Mouse (Mus musculus) intestine, embryonic 15.5 days (tissue): ENCODE data around the gene Olfr213. TPM values are rescaled to one million over a fixed set of nuclear protein-coding genes. Genes with fewer than 3 reads are reported as not detected.
"Not testable (repeated sequence)": the region's sequence is repeated elsewhere in the genome, so short reads cannot be mapped to it uniquely, and the experiment has no call there.

ENCODE experiments used
- ATAC-seq: fragments of 200-750 bp; cut with Nextera tagmentation; 2 replicates; pipeline ENCODE4 v1.8.0; 2017; ENCODE audit warnings: moderate TSS enrichment, moderate library complexity
- H3K27ac ChIP-seq: fragments of 300-500 bp; sonication (generic); 2 replicates; pipeline ENCODE4 v1.5.1; 2015; ENCODE audit warnings: mild to moderate bottlenecking, inconsistent platforms
- H3K27me3 ChIP-seq: fragments of 300-500 bp; sonication (generic); replicated peaks from 2 replicates; pipeline ENCODE4 v1.6.1; 2015; ENCODE audit warnings: inconsistent platforms
- H3K36me3 ChIP-seq: fragments of 300-500 bp; sonication (generic); 2 replicates; pipeline ENCODE4 v1.6.1; 2015; ENCODE audit warnings: inconsistent platforms
- H3K4me1 ChIP-seq: fragments of 300-500 bp; sonication (generic); replicated peaks from 2 replicates; pipeline ENCODE4 v1.6.1; 2015; ENCODE audit warnings: inconsistent platforms
- H3K4me2 ChIP-seq: fragments of 300-500 bp; sonication (generic); replicated peaks from 2 replicates; pipeline ENCODE4 v1.6.1; 2015; ENCODE audit warnings: mild to moderate bottlenecking, inconsistent platforms
- H3K4me3 ChIP-seq: fragments of 300-500 bp; sonication (generic); replicated peaks from 2 replicates; pipeline ENCODE4 v1.5.1; 2015; ENCODE audit warnings: inconsistent platforms
- H3K9ac ChIP-seq: fragments of 300-500 bp; sonication (generic); 2 replicates; pipeline ENCODE4 v1.6.1; 2015; ENCODE audit warnings: inconsistent platforms
- H3K9me3 ChIP-seq: fragments of 300-500 bp; sonication (generic); 2 replicates; pipeline ENCODE4 v1.6.1; 2016; ENCODE audit warnings: inconsistent platforms
- WGBS: fragments of 180-500 bp; shearing (Covaris S2); methylation state at CpG from one replicate; pipeline ENCODE4 v1.1.7; 2015; 5-methylcytosine and 5-hydroxymethylcytosine counted together
- polyA plus RNA-seq: library from polyadenylated mRNA; unstranded; fragments of >200 nt; fragmentation: Nextera tagmentation; extraction: Ambion mirVana; gene quantifications from 2 replicates; pipeline ENCODE4 v1.2.1, GENCODE M21; 2015

Olfr213 gene
- polyA plus RNA-seq: not detected in 2 replicates

DNA sequence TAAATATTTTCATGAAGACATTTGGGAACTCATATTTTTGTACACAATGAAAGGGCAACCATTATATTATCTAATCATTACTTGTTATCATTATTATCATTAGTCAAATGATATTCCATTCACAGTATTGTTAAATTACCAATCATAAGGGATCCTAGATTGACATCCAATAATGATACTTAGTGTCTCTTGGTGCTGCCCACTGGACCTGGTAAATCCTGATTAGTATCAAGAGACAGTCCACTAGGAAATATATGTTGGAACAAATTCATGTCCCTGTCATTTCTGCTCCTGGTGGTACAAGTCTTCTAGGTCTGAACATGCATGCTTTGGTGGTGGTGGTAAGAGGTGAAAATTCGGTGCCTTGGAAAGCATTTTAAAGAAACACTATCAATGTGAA, at the start of gene Olfr213:
Gene Olfr213 (plus strand): TSS at position 301 of the 400 bp plus-strand sequence.
- Histone ChIP-seq H3K9me3 (no peaks in the 10 kb centered on the region), H3K4me1 (no peaks in the 10 kb centered on the region), H3K4me2 (no peak within 1 kb of the TSS), H3K4me3 (no peak within 1 kb of the TSS), H3K36me3 (no peaks in the 10 kb centered on the region), H3K27ac (no peak within 1 kb of the TSS), H3K9ac (no peak within 1 kb of the TSS), H3K27me3 (no peaks in the 10 kb centered on the region)
- WGBS: 88% methylated on average over 1 of the region's 1 CpGs
- ATAC-seq: no peak

DNA sequence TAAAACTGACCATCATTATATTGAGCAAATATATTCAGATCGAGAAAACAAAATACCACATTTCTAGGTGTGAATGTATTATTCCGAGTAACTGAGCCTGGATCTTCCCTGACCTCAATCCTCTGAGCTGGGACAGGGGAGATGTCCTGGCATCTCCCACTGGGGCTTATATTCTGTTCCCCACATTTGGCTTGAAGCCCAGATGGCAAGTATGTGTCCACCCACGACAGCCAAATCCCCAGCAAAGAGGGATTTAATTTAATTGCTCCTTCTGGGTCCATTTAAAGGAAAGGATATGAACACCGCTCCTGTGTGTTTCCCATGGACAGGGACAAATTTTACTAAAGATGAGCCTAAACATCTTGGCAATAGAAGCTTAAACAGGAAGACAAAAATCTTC, 49.5 kb upstream of the Olfr213 start, which contains the start of gene Olfr211:
Gene Olfr211 (plus strand): TSS at position 301 of the 400 bp plus-strand sequence.
- H3K27me3 ChIP-seq: no peaks in the 10 kb centered on the region
- no peaks in the 10 kb centered on the region for H3K4me1 ChIP-seq
- H3K9me3 ChIP-seq: no peaks in the 10 kb centered on the region
- no peak within 1 kb of the TSS for H3K9ac ChIP-seq
- H3K4me2 ChIP-seq: no peak within 1 kb of the TSS
- H3K4me3 ChIP-seq: no peak within 1 kb of the TSS
- WGBS: 72% methylated on average over 4 of the region's 4 CpGs
- no peaks in the 10 kb centered on the region for H3K36me3 ChIP-seq
- ATAC-seq: no peak
- H3K27ac ChIP-seq: no peak within 1 kb of the TSS

DNA sequence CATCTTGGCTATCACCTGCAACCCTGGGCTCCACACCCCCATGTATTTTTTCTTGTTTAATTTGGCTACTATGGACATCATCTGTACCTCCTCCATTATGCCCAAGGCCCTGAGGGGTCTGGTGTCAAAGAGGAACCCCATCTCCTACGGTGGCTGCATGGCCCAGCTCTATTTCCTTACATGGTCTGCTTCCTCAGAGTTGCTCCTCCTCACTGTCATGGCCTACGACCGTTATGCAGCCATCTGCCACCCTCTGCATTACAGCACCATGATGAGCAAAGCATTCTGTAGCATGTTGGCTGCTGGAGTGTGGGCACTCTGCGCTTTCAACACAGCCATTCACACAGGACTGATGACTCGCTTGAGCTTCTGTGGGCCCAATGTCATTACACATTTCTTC, 44.5 kb upstream of the Olfr213 start:
- no peak overlapping the region for H3K27ac ChIP-seq
- no peaks in the 10 kb centered on the region for H3K27me3 ChIP-seq
- no peak for ATAC-seq
- WGBS: 86% methylated on average over 5 of the region's 5 CpGs
- H3K36me3 ChIP-seq: no peaks in the 10 kb centered on the region
- no peaks in the 10 kb centered on the region for H3K9me3 ChIP-seq
- H3K9ac ChIP-seq: no peak overlapping the region
- no peaks in the 10 kb centered on the region for H3K4me1 ChIP-seq
- no peak overlapping the region for H3K4me3 ChIP-seq
- no peak overlapping the region for H3K4me2 ChIP-seq

DNA sequence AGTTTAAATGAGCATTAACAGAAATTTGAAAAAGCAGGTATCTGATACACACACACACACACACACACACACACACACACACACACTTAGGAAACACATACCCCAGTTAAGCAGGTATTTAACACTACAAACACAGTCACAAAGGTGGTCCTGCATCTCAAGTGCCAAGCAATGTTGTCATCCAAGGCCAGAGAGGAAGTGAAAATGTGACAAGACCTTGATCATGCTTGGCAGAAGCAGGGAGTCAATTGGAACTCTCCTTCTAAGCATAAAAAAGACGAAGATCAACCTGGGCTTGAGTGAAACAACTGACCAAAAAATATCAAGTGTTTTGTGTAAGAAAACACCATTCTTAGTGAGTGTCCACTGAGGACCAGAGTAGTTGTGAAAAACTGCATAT, 42.3 kb upstream of the Olfr213 start:
- 82% methylated on average over 1 of the region's 1 CpGs for WGBS
- H3K9ac ChIP-seq: no peak overlapping the region
- no peaks in the 10 kb centered on the region for H3K36me3 ChIP-seq
- no peak overlapping the region for H3K27ac ChIP-seq
- no peaks in the 10 kb centered on the region for H3K4me1 ChIP-seq
- H3K4me2 ChIP-seq: no peak overlapping the region
- no peaks in the 10 kb centered on the region for H3K9me3 ChIP-seq
- no peak for ATAC-seq
- no peak overlapping the region for H3K4me3 ChIP-seq
- H3K27me3 ChIP-seq: no peaks in the 10 kb centered on the region

DNA sequence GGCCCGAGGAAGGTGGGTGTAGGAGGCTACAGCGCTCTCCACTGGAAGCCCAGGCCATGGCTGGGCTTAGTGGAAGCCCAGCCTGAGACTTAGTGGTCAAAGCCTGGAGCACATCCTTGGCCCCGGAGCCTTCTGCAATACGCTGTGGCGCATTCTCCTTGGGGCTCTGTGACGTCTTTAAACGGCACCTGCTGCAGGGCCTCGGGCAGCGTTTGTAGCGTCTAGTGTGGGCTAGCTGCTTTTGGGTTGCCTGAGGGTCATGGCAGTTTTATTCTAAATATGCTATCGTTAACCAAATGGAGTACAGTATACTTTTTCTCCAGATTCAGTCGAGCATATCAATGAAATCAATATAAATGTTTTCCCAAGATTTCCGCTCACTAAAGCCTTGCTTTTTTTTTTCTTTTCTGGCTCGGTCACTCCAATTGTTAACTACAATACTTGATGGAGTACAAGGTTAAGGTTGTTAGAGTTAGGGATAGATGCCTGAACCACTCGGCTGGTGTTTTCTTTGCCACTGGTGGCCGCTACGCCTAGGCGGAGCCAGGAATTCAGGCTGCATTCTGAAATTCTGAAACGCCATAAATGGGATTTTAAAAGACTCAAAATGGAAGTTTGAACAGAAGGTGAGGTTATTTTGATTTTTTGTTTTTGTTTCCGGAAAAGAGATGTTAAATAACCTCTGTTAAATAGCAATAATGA, 31.8 kb upstream of the Olfr213 start, which contains the start of gene Olfr212:
Gene Olfr212 (plus strand): TSS at position 215 of the 702 bp plus-strand sequence.
- H3K9ac ChIP-seq, H3K4me2 ChIP-seq, H3K27me3 ChIP-seq, H3K9me3 ChIP-seq, H3K4me1 ChIP-seq, H3K27ac ChIP-seq, H3K36me3 ChIP-seq, H3K4me3 ChIP-seq, ATAC-seq: not testable (repeated sequence)
- WGBS: 91% methylated on average over 20 of the region's 20 CpGs

DNA sequence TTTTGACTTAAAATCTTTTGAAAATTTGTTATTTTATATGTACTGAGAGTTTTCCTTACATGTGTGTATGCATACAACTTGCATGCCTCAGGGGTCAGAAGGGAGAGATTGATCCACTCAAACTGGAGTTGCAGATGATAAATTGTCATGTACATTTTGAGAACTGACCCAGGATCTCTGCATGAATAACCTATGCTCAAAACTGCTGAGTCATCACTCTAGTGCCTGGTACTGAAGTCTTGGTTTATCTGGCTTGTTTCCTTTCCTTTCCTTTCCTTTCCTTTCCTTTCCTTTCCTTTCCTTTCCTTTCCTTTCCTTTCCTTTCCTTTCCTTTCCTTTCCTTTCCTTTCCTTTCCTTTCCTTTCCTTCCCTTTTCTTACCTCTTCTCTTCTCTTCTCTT, 23.4 kb upstream of the Olfr213 start:
- Histone ChIP-seq H3K27me3 (no peaks in the 10 kb centered on the region), H3K36me3 (no peaks in the 10 kb centered on the region), H3K9me3 (no peaks in the 10 kb centered on the region), H3K9ac (no peak overlapping the region), H3K4me2 (no peak overlapping the region), H3K4me1 (no peaks in the 10 kb centered on the region), H3K27ac (no peak overlapping the region), H3K4me3 (no peak overlapping the region)
- no peak for ATAC-seq

DNA sequence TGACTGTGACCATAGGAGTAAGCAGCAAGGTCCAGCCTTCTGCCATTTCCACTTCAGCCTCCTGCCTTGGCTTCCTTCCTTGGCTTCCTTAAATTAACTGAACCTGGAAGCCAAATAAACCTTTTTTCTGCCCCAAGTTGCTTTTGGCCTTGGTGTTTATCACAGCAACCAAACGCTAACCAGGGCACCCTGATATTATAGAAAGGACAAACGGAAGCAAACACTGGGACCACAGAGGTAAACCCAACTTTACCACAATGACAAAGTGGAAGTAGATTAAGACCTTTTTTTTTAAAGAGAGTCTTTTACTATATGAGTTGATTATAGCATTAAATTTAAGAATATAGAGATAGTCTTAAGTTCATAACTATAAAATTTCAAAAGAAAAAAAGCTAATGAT, 4.2 kb downstream of the Olfr213 start:
- no peaks in the 10 kb centered on the region for H3K36me3 ChIP-seq
- H3K27ac ChIP-seq: no peak overlapping the region
- WGBS: 79% methylated on average over 2 of the region's 2 CpGs
- no peak overlapping the region for H3K4me2 ChIP-seq
- no peaks in the 10 kb centered on the region for H3K27me3 ChIP-seq
- H3K9ac ChIP-seq: no peak overlapping the region
- no peaks in the 10 kb centered on the region for H3K4me1 ChIP-seq
- H3K9me3 ChIP-seq: no peaks in the 10 kb centered on the region
- no peak for ATAC-seq
- no peak overlapping the region for H3K4me3 ChIP-seq

DNA sequence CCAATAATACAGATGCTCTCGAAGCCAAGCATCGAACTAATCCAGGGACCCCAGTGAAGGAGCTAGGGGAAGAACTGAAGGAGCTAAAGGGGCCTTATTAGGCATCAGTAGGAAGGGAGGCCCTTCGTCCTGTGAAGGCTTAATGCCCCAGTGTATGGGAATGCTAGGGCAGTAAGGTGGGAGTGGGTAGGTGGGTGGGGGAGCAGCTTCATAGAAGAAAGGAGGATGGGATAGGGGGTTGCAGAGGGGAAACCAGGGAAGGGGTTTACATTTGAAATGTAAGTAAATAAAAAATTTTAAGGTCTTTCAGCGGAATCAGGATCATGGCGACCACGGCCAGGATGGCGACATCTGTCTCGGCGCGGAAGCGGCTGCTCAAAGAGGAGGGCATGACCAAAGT, 12.6 kb downstream of the Olfr213 start, which contains the start of gene Gm5580:
Gene Gm5580 (plus strand): TSS at position 301 of the 400 bp plus-strand sequence.
- not testable (repeated sequence) for H3K27me3 ChIP-seq, H3K9ac ChIP-seq, H3K4me1 ChIP-seq, H3K4me2 ChIP-seq, ATAC-seq, H3K9me3 ChIP-seq, H3K27ac ChIP-seq, H3K4me3 ChIP-seq, H3K36me3 ChIP-seq
- WGBS: 93% methylated on average over 11 of the region's 11 CpGs

DNA sequence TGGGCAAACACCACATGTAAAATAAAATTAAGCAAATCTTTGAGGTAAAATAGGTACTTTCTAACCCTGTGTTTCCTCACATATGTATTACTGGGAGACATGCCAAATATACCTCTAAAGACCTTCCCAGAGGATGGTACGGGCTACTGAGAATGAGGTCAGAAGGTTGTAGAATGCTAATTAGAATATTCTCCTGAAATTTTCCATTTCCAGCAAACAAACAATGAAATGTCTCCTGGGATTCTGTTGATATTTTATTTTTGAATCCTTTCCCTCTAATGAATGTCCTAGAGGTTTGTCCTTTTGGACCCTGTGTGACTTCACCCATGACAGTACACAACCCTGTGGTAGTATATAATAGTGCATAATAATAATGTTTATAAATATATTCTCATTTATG, 15.7 kb downstream of the Olfr213 start, which contains the start of gene Olfr214:
Gene Olfr214 (plus strand): TSS at position 301 of the 400 bp plus-strand sequence.
- no peak within 1 kb of the TSS for H3K4me2 ChIP-seq
- no peaks in the 10 kb centered on the region for H3K36me3 ChIP-seq
- no peaks in the 10 kb centered on the region for H3K9me3 ChIP-seq
- 80% methylated on average over 1 of the region's 1 CpGs for WGBS
- no peak within 1 kb of the TSS for H3K4me3 ChIP-seq
- ATAC-seq: no peak
- no peak within 1 kb of the TSS for H3K27ac ChIP-seq
- H3K9ac ChIP-seq: no peak within 1 kb of the TSS
- H3K27me3 ChIP-seq: no peaks in the 10 kb centered on the region
- H3K4me1 ChIP-seq: no peaks in the 10 kb centered on the region

DNA sequence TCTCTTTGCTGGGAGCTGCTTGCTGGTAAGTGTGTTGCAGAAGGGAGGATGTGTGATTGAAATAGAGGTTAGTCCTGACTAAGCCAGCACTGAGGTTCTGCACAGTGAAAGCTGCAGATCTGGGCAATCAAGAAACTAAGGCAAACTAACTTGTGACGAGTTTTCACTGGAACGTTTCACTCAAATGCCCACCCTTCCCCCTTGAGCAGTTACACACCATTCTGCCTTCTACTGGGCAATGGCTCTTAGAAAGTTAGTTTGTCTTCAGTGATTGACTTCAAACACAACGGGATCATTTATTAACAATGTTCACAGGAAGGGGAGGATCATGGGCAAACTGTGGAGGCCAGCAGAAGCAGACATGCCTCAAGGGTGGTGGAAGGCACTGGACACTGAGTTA, 16.7 kb downstream of the Olfr213 start:
- H3K9me3 ChIP-seq: no peaks in the 10 kb centered on the region
- no peaks in the 10 kb centered on the region for H3K27me3 ChIP-seq
- no peak overlapping the region for H3K27ac ChIP-seq
- no peaks in the 10 kb centered on the region for H3K4me1 ChIP-seq
- WGBS: 54% methylated on average over 3 of the region's 3 CpGs
- H3K36me3 ChIP-seq: no peaks in the 10 kb centered on the region
- no peak overlapping the region for H3K4me3 ChIP-seq
- no peak overlapping the region for H3K9ac ChIP-seq
- no peak for ATAC-seq
- no peak overlapping the region for H3K4me2 ChIP-seq

DNA sequence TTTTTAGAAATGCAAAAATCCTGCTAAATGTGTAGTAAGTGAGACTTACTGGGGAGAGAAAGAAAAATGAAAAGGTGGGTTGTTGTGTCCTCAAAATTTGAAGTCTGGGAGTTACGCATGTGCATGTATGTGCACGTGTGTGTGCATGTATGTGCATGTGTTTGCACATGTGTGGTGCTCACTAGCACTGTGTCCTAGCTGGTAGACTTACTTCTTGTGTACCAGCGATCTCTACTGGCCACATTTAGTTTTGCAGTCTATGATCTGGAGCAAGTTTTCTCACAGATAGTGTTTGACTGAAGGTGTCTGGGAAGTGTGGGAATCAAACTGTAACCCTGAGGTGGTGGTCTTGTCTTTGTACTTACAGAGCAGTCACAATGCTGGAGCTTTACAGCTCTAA, 31.6 kb downstream of the Olfr213 start:
- Histone ChIP-seq H3K9ac (no peak overlapping the region), H3K4me3 (no peak overlapping the region), H3K36me3 (no peaks in the 10 kb centered on the region), H3K4me2 (no peak overlapping the region), H3K4me1 (no peaks in the 10 kb centered on the region), H3K9me3 (no peaks in the 10 kb centered on the region), H3K27ac (no peak overlapping the region), H3K27me3 (no peaks in the 10 kb centered on the region)
- WGBS: 31% methylated on average over 3 of the region's 3 CpGs
- no peak for ATAC-seq

DNA sequence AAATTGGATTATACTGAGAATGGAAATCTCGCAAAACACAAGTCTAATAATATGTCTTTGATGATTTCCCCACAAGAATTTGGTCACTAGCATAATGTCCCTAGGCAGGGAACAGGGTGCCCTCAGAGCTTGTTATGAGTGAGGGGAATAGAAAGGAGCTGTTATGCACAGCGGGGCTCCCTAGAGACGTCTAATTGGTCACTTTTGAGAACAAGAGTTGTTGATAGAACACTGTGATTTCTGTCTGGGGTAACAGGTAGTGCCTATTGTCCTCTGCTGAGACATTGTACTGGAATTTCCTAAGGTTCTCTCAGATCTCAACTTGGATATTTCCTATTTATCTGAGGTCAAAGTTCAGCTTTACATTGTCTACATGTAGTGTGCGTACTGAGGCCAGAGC, 45.8 kb downstream of the Olfr213 start, which contains the start of gene Olfr215:
Gene Olfr215 (minus strand): TSS at position 101 of the 400 bp plus-strand sequence.
- Histone ChIP-seq H3K4me1 (no peaks in the 10 kb centered on the region), H3K27me3 (no peaks in the 10 kb centered on the region), H3K9me3 (no peaks in the 10 kb centered on the region), H3K9ac (no peak within 1 kb of the TSS), H3K4me2 (no peak within 1 kb of the TSS), H3K36me3 (no peaks in the 10 kb centered on the region), H3K27ac (no peak within 1 kb of the TSS), H3K4me3 (no peak within 1 kb of the TSS)
- 75% methylated on average over 4 of the region's 4 CpGs for WGBS
- ATAC-seq: no peak
